Mouse (Mus musculus): ENCODE results near the gene Yju2. TPM values are rescaled to one million over a fixed set of nuclear protein-coding genes. Genes with fewer than 3 reads are reported as not detected.
A peak's percentile ranks its signal among the peaks of the same experiment; 100 is the strongest.

The Yju2 gene
- polyA plus RNA-seq, 1 experiment from 2014 or later, result 31.0 TPM

GRCm38 (mm10) chr17:55996007-55996406 lies 37.1 kb downstream of the Yju2 start:
- Histone ChIP-seq H3K27ac (replicated peaks) (no peak overlapping the region), H3K4me3 (no peak overlapping the region), H3K36me3 (peaks cover 64% of the 10 kb centered on the region), H3K27me3 (ENCODE audit: low read depth, poor library complexity, severe bottlenecking) (peaks cover 22% of the 10 kb centered on the region), H3K9me3 (replicated peaks) (no peaks in the 10 kb centered on the region), H3K4me1 (peaks cover 9% of the 10 kb centered on the region)
- WGBS, result 93% methylated on average over 15 of the region's 15 CpGs
- no peak for DNase-seq (ENCODE audit: low spot score)

DNA sequence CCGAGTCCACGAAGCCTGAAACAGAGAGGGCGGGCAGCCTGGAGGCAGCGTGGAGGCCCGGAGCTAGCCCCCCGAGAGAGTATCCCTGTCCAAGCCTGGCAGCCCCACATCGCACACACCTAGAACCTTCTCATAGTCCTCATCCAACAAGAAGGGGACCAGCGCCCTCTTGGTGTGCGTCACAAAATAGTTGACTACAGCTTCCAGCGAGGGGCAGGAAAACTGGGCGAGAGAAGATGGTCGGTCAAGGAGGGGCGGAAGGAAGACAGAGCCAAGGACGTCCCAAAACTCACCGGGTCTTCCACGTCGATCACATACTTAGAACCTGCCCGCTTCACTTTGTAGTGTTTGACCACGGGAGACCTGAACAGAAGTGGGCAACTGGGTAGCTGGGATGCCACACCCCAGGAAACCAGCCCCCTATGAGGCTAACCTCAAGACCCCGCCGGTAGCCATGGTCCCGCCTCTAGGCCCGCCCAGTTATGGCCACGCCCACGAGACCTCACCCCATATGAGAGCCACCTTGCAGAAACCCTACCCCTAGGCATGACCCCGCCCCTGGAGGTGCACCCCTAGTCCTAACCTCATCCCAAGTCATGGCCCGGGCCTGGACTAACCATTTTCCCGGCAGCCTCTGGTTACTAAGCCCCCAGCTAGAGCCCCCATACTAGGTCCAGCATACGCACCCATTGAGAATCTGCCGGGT lies 41.0 kb downstream of the Yju2 start:
- Histone ChIP-seq H3K27ac (replicated peaks) (no peak overlapping the region; the same call in 1 of the 2 replicates), H3K4me3 (peak overlapping the region; percentile 43), H3K4me1 (peaks cover 9% of the 10 kb centered on the region), H3K9me3 (replicated peaks) (no peaks in the 10 kb centered on the region), H3K36me3 (peaks cover 28% of the 10 kb centered on the region), H3K27me3 (ENCODE audit: low read depth, poor library complexity, severe bottlenecking) (peaks cover 33% of the 10 kb centered on the region)
- no peak for DNase-seq (ENCODE audit: low spot score)
- WGBS, result 6% methylated on average over 30 of the region's 30 CpGs

GRCm38 (mm10) chr17:56003000-56003399 lies 44.1 kb downstream of the Yju2 start:
- Histone ChIP-seq H3K9me3 (replicated peaks) (no peaks in the 10 kb centered on the region), H3K36me3 (no peaks in the 10 kb centered on the region), H3K27me3 (ENCODE audit: low read depth, poor library complexity, severe bottlenecking) (peaks cover 39% of the 10 kb centered on the region), H3K4me1 (peaks cover 21% of the 10 kb centered on the region), H3K4me3 (no peak overlapping the region), H3K27ac (replicated peaks) (no peak overlapping the region)
- DNase-seq (ENCODE audit: low spot score), result no peak
- 84% methylated on average over 3 of the region's 3 CpGs for WGBS

- no peak within 1 kb of the TSS; the same call in 1 of the 2 replicates for H3K27ac ChIP-seq (replicated peaks)
- peaks cover 22% of the 10 kb centered on the region for H3K27me3 ChIP-seq (ENCODE audit: low read depth, poor library complexity, severe bottlenecking)
- H3K4me1 ChIP-seq, result peaks cover 28% of the 10 kb centered on the region
- peaks cover 2% of the 10 kb centered on the region; the same call in 1 of the 2 replicates for H3K36me3 ChIP-seq
- 50% methylated on average over 13 of the region's 13 CpGs for WGBS
- DNase-seq (ENCODE audit: low spot score), result peak; percentile 49
- no peaks in the 10 kb centered on the region for H3K9me3 ChIP-seq (replicated peaks)
- H3K4me3 ChIP-seq, result no peak within 1 kb of the TSS
Observed at GRCm38 (mm10) chr17:56005415-56006061, 46.6 kb downstream of the Yju2 start, which contains the start of the genes Stap2 and Mpnd. Stap2 (minus strand) TSS chr17:56005584. Mpnd (plus strand) TSS chr17:56005711.

GRCm38 (mm10) chr17:56006956-56007355 lies 48.1 kb downstream of the Yju2 start:
- H3K27me3 ChIP-seq (ENCODE audit: low read depth, poor library complexity, severe bottlenecking), result peaks cover 11% of the 10 kb centered on the region
- no peak overlapping the region for H3K4me3 ChIP-seq
- H3K9me3 ChIP-seq (replicated peaks), result no peaks in the 10 kb centered on the region
- H3K4me1 ChIP-seq, result peaks cover 39% of the 10 kb centered on the region
- peak overlapping the region; percentile 96 for H3K27ac ChIP-seq (replicated peaks)
- H3K36me3 ChIP-seq, result peaks cover 16% of the 10 kb centered on the region
- DNase-seq (ENCODE audit: low spot score), result no peak
- WGBS, result 50% methylated on average over 10 of the region's 10 CpGs

- Histone ChIP-seq H3K4me3 (peak overlapping the region; percentile 86), H3K4me1 (peaks cover 42% of the 10 kb centered on the region), H3K27ac (replicated peaks) (peak overlapping the region; percentile 96), H3K27me3 (ENCODE audit: low read depth, poor library complexity, severe bottlenecking) (peaks cover 11% of the 10 kb centered on the region), H3K9me3 (replicated peaks) (no peaks in the 10 kb centered on the region), H3K36me3 (peaks cover 24% of the 10 kb centered on the region)
- WGBS, result 29% methylated on average over 14 of the region's 14 CpGs
- peak; percentile 36 for DNase-seq (ENCODE audit: low spot score)
Observed at GRCm38 (mm10) chr17:56007444-56008355, 48.8 kb downstream of the Yju2 start.

GRCm38 (mm10) chr17:56008356-56009087 lies 49.6 kb downstream of the Yju2 start:
- H3K36me3 ChIP-seq, result peaks cover 32% of the 10 kb centered on the region
- H3K4me1 ChIP-seq, result peaks cover 42% of the 10 kb centered on the region
- peak overlapping the region; percentile 96 for H3K27ac ChIP-seq (replicated peaks)
- peak overlapping the region; percentile 86 for H3K4me3 ChIP-seq
- peak; percentile 96 for DNase-seq (ENCODE audit: low spot score)
- H3K27me3 ChIP-seq (ENCODE audit: low read depth, poor library complexity, severe bottlenecking), result peaks cover 11% of the 10 kb centered on the region
- under 1% methylated on average over 21 of the region's 21 CpGs for WGBS
- H3K9me3 ChIP-seq (replicated peaks), result no peaks in the 10 kb centered on the region

GRCm38 (mm10) chr17:56009088-56009961 lies 50.4 kb downstream of the Yju2 start:
- no peaks in the 10 kb centered on the region for H3K9me3 ChIP-seq (replicated peaks)
- DNase-seq (ENCODE audit: low spot score), result peak; percentile 92
- peaks cover 42% of the 10 kb centered on the region for H3K4me1 ChIP-seq
- peak overlapping the region; percentile 96 for H3K27ac ChIP-seq (replicated peaks)
- peaks cover 11% of the 10 kb centered on the region for H3K27me3 ChIP-seq (ENCODE audit: low read depth, poor library complexity, severe bottlenecking)
- 1% methylated on average over 62 of the region's 62 CpGs for WGBS
- H3K36me3 ChIP-seq, result peaks cover 40% of the 10 kb centered on the region
- H3K4me3 ChIP-seq, result peak overlapping the region; percentile 86

DNA sequence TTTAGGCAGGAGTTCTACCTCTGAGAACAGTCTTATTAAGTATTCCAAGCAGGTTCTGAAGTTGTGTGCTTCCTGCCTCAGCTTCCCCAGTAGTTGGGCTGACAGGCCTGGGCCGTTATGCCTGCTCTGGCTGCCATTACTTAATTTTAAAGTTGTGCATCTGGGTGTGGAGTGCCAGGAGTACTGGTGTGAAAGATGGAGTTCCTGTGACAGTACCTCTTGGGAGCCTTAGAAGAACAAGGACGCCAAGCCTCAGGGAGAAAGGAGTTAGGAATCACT lies 51.0 kb downstream of the Yju2 start:
- no peak for DNase-seq (ENCODE audit: low spot score)
- Histone ChIP-seq H3K4me3 (peak overlapping the region; percentile 86), H3K36me3 (peaks cover 45% of the 10 kb centered on the region), H3K4me1 (peaks cover 42% of the 10 kb centered on the region), H3K27me3 (ENCODE audit: low read depth, poor library complexity, severe bottlenecking) (peaks cover 6% of the 10 kb centered on the region), H3K27ac (replicated peaks) (peak overlapping the region; percentile 96), H3K9me3 (replicated peaks) (no peaks in the 10 kb centered on the region)
- 50% methylated on average over 2 of the region's 2 CpGs for WGBS

DNA sequence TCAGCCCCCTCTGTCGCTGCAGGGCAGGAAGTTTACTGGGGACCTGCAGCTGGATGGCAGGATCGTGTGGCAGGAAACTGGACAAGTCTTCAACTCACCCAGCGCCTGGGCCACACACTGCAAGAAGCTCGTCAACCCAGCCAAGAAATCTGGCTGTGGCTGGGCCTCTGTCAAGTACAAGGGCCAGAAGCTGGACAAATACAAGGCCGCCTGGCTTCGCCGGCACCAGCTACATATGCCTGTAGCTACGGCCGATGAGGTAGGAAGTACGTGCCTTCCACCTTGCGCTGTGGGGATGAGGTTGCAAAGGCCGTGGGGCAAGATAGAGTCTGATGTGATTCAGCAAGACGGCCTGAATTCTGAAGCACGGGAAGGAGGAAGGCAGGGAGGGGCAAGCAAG lies 51.4 kb downstream of the Yju2 start:
- H3K27me3 ChIP-seq (ENCODE audit: low read depth, poor library complexity, severe bottlenecking), result peaks cover 2% of the 10 kb centered on the region; the same call in 1 of the 2 replicates
- no peak for DNase-seq (ENCODE audit: low spot score)
- WGBS, result 80% methylated on average over 14 of the region's 14 CpGs
- H3K36me3 ChIP-seq, result peaks cover 49% of the 10 kb centered on the region
- peaks cover 42% of the 10 kb centered on the region for H3K4me1 ChIP-seq
- peak overlapping the region; percentile 96 for H3K27ac ChIP-seq (replicated peaks)
- H3K9me3 ChIP-seq (replicated peaks), result no peaks in the 10 kb centered on the region
- H3K4me3 ChIP-seq, result peak overlapping the region; percentile 86

DNA sequence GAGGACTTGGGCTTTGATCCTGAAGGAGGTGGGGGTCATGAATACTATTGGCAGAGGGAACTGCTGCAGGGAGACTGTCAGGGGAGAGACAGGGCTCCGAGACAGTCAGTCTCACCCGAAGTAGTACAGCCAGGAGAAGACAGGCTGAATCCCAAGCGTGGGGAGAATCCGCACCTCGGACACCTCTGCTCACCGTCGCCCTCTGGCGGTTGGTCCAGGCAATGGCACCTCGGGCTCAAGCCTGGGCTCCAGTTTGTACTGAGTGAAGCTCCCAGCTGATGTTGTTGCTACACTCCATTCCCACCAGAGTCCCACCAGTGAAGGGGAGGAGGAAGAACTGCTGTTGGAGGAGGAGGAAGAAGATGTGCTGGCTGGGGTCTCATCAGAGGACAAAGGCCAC lies 51.8 kb downstream of the Yju2 start:
- 9% methylated on average over 9 of the region's 9 CpGs for WGBS
- peak overlapping the region; percentile 86 for H3K4me3 ChIP-seq
- no peaks in the 10 kb centered on the region for H3K9me3 ChIP-seq (replicated peaks)
- DNase-seq (ENCODE audit: low spot score), result peak; percentile 83
- H3K4me1 ChIP-seq, result peaks cover 42% of the 10 kb centered on the region
- H3K27me3 ChIP-seq (ENCODE audit: low read depth, poor library complexity, severe bottlenecking), result no peaks in the 10 kb centered on the region
- H3K27ac ChIP-seq (replicated peaks), result peak overlapping the region; percentile 96; the same call in 1 of the 2 replicates
- peaks cover 53% of the 10 kb centered on the region for H3K36me3 ChIP-seq

Data from midbrain, embryonic 10.5 days (tissue).